Mouse (Mus musculus) liver, postnatal 0 days (tissue): Measurements from ENCODE around the gene 4930579F01Rik.

Experiments used
- CTCF ChIP-seq: sonication (generic); IDR thresholded peaks from 2 replicates; pipeline ENCODE4 v1.5.1; 2016; ENCODE audit warnings: antibody characterized with exemption, low read depth
- EP300 ChIP-seq: IDR thresholded peaks from 2 replicates; pipeline ENCODE4 v1.6.1; 2016; ENCODE audit warnings: antibody characterized with exemption, low read depth, mild to moderate bottlenecking

- TF ChIP-seq EP300 (no peak), CTCF (no peak)
Measured at GRCm38 (mm10) chr3:138215395-138215989, 21.9 kb upstream of the 4930579F01Rik start.
